Mouse (Mus musculus) CH12.LX (cell line): ENCODE results near the gene Plac9a.

ENCODE experiments used
- CHD1 ChIP-seq: IDR thresholded peaks from 2 replicates; pipeline ENCODE4 v1.6.1; 2012; ENCODE audit warnings: low read depth, low read length, improper control_type of control experiment, inconsistent platforms
- CTCF ChIP-seq, 2 experiments: IDR thresholded peaks in 1 of 2; conservative IDR thresholded peaks in 1 of 2; 2 replicates each; pipeline ENCODE4 v1.5.1; 2011 to 2012; ENCODE audit warnings: low read depth in 2 of 2, low read length in 2 of 2, improper control_type of control experiment in 1 of 2, inconsistent platforms in 1 of 2, mild to moderate bottlenecking in 1 of 2, moderate library complexity in 1 of 2
- EP300 ChIP-seq: IDR thresholded peaks from 2 replicates; pipeline ENCODE4 v1.6.1; 2011; ENCODE audit warnings: low read length, improper control_type of control experiment
- POLR2A ChIP-seq: IDR thresholded peaks from 2 replicates; pipeline ENCODE4 v1.6.1; 2011; ENCODE audit warnings: low read depth, mild to moderate bottlenecking, improper control_type of control experiment, low read length
- POLR2AphosphoS2 ChIP-seq: IDR thresholded peaks from 2 replicates; pipeline ENCODE4 v1.6.1; 2011; ENCODE audit warnings: low read depth, low read length, improper control_type of control experiment
- SMC3 ChIP-seq: IDR thresholded peaks from 2 replicates; pipeline ENCODE4 v1.6.1; 2011; ENCODE audit warnings: low read depth, low read length, improper control_type of control experiment

DNA sequence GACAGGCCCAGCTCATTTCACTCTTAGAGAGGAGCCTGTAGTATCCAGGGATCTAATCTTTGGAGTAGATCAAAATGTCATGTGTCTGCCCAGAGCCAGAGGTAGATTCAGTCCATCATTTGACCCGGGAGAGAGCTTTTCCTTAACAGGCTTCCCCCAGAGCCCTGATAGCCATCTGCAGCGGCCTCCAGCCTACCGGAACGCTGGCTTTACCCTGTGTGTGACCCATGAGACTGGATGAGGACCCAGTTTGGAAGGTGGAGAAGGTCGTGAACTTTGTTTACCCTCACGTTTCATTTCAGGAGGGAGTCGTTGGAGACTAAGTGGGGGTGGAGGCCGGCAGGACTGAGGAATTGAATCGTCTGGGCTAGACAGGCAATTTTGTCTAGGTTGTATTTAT lies 55.2 kb downstream of the Plac9a start:
- TF ChIP-seq CTCF (conservative IDR thresholded peaks at IDR 0.05 in 1 of 2, IDR thresholded peaks at IDR 0.05 in 1 of 2; ENCODE audit: low read depth in 2 of 2, low read length in 2 of 2) = no peak
- TF ChIP-seq SMC3 = no peak
- TF ChIP-seq POLR2AphosphoS2 = no peak
- no peak for TF ChIP-seq EP300
- no peak for TF ChIP-seq CHD1
- TF ChIP-seq POLR2A = no peak
